Mouse (Mus musculus) kidney, postnatal 14 days (tissue): Measurements from ENCODE around the gene Plscr3.

Source experiments
- DNase-seq: peaks from one replicate; pipeline ENCODE4 v3.0.0; 2022; ENCODE audit warnings: mixed read lengths

Plscr3 gene

DNA sequence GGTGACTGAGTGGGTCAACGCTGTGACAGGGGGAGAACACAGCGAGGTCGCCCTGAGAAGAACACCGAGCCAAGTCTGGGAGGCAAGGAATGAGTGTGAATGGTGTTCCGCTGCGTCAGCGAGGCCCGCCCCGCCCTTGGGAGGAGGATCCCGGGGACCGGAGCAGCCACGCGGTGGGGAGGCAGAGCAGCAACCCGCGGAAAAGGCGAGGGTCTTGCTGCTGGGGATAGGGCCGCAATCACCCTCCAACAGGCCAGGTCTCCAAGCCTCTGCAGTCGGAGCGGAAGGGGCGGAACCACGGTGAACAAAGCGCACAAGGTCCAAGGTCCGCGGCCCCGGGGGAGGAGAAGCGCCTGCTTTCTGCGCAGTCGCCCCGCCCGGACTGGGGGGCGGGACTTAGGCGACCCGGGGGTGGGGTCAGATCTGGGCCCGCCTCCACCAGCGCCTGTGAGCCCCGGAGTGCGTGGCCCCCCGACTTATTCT is at the start of gene Plscr3:
Plscr3 (plus strand) TSS at position 179 of the 483 bp plus-strand sequence.
- peak; percentile 96 for DNase-seq

- no peak for DNase-seq
Measured at GRCm38 (mm10) chr11:69797924-69798323, 48.3 kb upstream of the Plscr3 start.

DNA sequence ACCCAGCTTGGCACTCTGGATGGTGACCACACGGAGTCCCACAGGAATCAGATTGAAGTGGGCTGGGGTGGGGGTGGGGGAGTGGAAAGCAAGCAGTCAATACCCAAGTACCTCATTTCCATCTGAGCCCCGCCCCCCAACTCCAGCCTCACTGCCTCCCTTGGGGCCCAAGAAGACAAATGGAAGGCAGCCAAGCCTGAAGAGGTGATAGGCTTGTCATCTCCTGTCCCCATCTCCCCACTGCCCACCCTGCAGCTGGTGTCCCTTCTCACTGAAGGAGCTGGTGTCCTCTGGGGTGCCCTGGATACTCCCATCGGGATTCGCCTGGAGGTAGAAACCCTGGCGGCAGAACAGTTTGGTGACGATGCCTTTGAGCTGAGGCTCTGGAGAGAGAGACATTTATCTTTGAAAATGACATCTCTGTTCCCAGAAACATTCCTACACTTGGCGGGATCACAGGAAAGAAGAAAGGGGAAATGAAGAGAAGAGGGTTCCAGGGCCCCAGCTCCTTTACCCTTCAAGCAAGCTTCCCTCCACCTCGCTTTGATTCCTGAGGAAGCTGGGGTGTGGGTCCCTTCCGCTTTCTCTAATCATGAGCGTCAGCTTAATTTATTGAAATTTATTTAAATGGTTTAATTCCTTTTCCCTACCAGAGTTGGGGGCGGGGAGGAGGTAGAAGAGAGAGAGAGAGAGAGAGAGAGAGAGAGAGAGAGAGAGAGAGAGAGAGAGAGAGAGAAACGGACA is 46.6 kb upstream of the Plscr3 start:
- no peak for DNase-seq

DNA sequence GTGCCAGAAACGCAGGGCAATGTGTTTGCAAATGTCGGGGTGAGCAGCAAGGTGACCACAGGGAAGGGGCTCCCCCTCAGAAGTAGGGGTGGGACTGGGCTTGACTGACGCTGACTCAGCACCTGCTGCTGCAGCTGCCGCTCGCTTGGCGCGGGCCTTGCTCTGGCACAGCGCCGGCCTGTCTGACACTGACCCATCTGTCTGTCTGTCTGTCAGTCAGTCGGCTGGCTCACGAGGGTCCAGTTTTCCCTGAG is 46.1 kb upstream of the Plscr3 start:
- DNase-seq, result peak; percentile 32

DNA sequence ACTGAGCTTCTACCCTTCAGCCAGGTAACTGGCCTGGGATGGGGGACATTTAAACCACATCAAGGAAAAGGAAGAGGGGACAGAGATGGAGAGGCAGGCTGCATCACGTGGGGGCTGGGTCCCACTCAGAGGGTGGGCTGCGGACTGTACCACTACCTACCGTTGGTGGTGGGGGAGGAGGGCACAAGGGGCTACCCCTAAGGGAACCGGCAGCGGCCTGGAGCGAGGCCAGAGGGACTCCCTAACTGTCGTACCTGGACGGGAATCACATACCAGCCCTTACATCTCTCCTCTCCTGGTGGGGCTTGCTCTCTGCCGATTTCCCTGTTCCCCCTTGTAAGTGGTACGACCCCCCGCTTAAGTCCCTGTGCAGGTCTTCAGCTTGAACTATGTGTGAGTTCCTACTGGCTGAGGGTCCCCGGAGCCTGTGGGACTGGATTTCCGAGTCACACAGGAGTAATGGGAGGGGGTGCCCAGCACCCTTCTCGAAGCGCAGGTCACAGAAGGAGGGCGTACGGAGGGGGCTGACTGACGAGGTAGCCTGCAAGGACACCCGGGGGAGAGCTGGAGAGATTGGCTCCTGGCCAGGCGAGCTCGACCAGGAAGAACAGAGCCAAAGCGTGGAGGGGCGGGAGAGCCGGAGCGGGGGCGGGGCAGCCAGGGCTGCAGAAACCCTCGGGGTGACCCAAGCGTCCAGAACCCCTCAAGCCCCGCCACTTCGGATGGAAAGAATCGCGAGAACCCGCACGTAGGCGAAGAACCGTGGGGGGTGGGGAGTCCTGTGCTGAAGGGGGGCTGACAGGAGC is 45.6 kb upstream of the Plscr3 start:
- peak; percentile 79 for DNase-seq

DNA sequence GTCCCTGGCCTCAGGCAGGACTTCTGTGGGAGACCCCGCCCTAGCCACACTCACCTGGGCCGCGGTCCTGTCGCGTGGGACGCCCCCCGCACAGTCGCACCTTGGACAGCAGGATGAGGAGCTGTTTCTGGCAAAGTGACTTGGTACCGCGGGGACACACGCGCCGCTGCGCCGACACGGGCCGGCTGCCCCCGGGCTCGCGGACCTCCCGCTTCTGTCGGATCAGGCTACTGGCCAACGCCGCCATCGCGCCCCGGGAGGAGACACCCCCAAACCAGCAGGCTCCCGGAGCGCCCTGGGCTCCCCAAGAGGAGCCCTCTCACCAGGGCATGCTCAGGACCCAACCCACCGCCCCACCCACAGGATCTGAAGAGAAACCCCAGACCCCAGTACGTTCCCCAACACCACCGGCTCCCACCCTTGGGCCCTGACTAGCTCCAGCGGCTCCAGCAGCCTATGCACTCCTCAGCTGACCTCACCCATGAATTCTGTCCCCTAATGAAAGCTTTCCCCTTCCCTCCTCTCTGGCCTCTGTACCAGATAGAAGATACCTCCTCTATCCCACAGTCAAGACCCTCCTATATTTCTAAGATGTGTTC is 44.7 kb upstream of the Plscr3 start, which contains the start of gene Fgf11:
Fgf11 (minus strand) TSS at position 479 of the 599 bp plus-strand sequence.
- DNase-seq, result peak; percentile 24

- DNase-seq, result peak; percentile 90
Measured at GRCm38 (mm10) chr11:69802648-69803105, 43.5 kb upstream of the Plscr3 start.

DNA sequence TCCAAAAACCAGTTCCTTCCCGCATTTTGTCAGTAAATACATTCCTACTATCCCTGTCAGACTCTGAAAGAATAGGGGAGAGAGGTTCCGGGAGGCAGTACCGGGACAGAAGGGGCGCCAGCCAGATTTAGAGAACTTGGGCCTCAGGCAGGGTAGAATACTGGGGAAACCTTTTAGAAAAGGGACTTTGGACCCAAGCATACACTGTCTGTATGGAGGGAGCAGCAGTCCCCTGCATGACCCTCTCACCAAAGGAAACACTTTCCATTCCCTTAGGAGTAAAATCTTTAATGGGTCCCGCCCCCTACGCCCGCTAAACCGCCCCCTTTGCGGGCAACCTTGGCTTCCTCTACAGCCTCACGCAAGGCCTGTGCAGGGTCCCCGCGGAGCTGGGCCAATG is 42.8 kb upstream of the Plscr3 start:
- no peak for DNase-seq

DNA sequence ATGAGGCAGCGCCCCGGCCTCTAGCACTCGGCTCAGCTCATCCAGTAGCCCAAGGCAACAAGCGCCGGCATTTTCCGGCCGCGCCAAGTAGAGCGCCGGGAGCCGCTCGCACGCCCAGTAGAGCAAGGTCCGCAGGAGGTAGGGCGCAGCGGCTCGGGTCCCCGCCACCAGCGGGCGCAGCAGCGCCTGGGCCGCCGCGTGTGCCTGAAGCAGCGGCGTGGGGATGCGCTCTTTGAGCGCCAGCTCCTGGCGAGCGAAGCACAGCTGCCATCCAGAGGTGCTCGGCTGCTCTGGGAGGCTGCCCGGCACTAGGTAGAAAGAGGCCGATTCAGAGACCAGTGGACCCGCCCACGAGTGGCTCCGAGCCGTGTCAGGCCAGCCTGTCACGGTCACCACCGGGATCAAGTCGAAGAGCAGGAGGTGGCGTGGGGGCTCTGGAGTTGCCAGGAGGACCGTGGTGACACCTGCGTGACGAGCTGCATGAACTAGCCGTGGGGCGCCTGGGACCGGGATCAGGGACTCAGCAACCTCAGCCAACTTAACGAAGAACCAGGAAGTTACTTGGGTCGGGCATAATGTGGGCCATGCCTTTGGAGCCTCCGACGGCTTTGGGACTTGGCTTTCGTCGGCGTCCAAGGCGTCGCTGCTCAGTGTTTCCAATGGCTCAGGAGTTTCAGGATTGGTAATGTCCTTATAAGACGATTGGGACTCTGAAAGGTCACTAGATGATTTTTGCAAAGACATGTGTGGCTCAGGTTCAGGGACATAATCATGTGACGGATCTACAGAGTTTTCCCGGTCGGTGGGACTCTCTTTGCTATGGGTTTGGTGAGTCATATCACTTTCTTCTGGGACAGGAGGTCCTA is 42.2 kb upstream of the Plscr3 start:
- peak; percentile 88 for DNase-seq

DNA sequence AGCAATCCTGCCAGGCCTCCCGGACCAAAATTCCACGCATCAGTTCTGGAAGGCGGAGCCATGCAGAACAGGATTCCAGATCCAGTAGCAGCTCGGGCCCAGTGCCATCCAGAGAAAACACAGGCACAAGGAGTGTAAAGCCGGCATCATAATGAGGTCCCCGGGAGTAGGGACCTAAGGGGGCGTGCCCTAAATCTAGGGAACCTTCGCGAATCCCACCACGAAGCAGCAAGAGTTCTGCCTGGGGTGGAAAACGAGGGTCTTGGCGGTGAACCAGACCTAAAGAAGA is 41.6 kb upstream of the Plscr3 start:
- peak; percentile 57 for DNase-seq

GRCm38 (mm10) chr11:69804972-69805909 is 40.9 kb upstream of the Plscr3 start, which contains the start of gene Tmem102:
Gene Tmem102, minus strand, starts transcription at chr11:69805624.
- peak; percentile 86 for DNase-seq

DNA sequence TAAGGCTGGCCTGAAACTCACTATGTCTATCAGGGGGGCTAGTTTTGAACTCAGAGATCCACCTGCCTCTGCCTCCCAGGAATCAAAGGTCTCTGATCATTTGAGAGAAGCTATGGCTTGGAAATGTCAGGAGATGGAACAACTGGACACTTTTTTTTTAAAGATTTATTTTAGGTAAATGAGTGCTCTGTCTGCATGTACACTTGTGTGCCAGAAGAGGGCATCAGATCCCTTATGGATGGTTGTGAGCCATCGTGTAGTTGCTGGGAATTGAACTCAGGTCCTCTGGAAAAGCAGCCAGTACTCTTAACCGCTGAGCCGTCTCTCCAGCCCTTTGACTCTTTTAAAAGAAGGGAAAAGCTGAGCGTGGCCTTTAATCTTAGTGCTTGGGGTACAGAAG is 39.8 kb upstream of the Plscr3 start:
- no peak for DNase-seq

GRCm38 (mm10) chr11:69807641-69808040 is 38.5 kb upstream of the Plscr3 start:
- no peak for DNase-seq

DNA sequence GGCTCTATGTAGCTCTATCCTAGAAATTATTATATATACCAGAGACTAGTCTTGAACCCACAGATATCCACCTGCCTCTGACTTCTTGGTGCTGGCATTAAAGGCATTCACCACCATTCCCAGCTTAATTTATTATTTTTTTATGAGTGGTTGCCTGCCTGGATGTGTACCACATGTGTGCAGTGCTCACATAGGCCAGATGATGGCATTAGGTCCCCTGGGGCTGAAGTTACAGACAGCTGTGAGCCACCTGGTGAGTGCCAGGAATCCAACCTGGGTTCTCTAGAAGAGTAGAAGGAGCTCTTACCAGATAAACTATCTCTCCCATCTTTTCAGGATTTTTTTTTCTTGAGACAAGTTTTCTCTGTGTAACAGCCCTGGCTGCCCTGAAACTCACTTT is 35.9 kb upstream of the Plscr3 start:
- DNase-seq, result no peak

- no peak for DNase-seq
Measured at GRCm38 (mm10) chr11:69815155-69815554, 31.0 kb upstream of the Plscr3 start, which contains the start of gene Gm39566. Gene Gm39566, minus strand, starts transcription at chr11:69815298.

- no peak for DNase-seq
Measured at GRCm38 (mm10) chr11:69816520-69816919, 29.7 kb upstream of the Plscr3 start.

GRCm38 (mm10) chr11:69818365-69818764 is 27.8 kb upstream of the Plscr3 start, which contains the start of gene Spem2:
Gene Spem2, minus strand, starts transcription at chr11:69818465.
- DNase-seq, result no peak

DNA sequence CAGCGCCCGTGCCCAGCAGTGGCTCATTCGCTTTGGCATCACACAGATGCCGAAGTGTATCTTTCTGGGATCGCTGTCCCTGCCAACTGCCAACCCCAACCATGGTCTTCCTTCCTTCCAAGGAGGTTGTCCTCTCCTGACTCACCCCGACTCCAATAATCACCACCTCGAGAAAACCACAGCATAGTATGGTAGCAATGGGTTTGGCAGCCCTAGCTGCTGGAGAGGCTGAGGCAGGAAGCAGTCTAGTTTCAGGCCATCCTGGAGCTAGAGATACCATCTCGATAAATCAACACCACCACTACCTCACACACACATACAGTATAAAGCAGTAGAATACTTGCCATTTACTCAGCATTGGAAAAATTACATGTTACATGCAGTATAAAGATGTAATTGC is 27.3 kb upstream of the Plscr3 start:
- no peak for DNase-seq

DNA sequence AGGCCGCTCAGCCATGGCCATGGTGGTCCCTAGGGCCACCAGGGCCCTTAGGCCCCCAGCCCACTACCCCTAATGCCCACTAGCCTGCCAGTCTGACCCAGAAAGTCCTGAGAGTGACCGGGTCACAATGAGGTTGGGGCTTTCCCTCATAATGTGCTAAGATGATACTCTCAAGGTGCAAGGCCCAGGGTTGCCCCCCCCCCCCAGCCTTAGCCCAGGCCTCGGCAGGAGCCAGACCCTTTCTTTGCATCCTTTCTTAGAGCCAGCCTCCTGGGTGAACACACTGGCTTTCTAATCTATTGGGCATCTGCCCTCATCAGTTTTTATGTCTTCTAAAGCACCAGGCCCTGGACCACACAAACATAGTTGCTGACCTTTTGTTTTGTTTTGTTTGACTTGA is 24.1 kb upstream of the Plscr3 start, which contains the start of gene Spem1:
Spem1 (minus strand) TSS at position 101 of the 400 bp plus-strand sequence.
- no peak for DNase-seq

DNA sequence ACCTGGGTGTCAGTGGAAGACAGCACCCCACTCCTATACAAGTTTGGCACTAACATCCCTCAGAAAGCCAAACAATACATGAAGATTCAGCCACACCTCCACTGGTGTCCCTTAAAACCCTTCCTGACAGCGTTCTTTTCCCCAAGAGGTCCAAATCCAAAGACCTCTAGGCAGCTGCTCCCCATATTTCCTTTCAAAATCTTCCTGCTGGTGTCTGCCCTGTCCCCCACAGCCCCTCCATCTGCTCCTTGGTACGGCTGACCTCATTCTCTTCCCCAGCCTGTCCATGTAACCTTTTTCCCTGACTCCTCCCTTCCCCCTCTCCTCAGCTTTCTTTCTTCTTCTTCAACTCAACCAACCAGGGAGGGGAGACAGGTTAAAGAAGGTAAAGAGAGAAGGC is 22.7 kb upstream of the Plscr3 start:
- DNase-seq, result no peak

- no peak for DNase-seq
Measured at GRCm38 (mm10) chr11:69828832-69829231, 17.3 kb upstream of the Plscr3 start.
